Mouse (Mus musculus) forebrain, embryonic 16.5 days (tissue): ENCODE data around the gene Lrfn3. TPM values are rescaled to one million over a fixed set of nuclear protein-coding genes. Genes with fewer than 3 reads are reported as not detected.
A peak's percentile ranks its signal among the peaks of the same experiment; 100 is the strongest.

Experiments used
- ATAC-seq: fragments of 200-750 bp; cut with Nextera tagmentation; 2 replicates; pipeline ENCODE4 v1.8.0; 2017; ENCODE audit warnings: mild to moderate bottlenecking, moderate library complexity
- H3K27ac ChIP-seq: fragments of 300-500 bp; sonication (generic); 2 replicates; pipeline ENCODE4 v1.5.1; 2014; ENCODE audit warnings: low read length, control low read depth
- H3K27me3 ChIP-seq: fragments of 300-500 bp; sonication (generic); replicated peaks from 2 replicates; pipeline ENCODE4 v1.6.1; 2014; ENCODE audit warnings: low read length; ENCODE audit not compliant: control insufficient read depth, insufficient read depth
- H3K36me3 ChIP-seq: fragments of 300-500 bp; sonication (generic); 2 replicates; pipeline ENCODE4 v1.6.1; 2014; ENCODE audit not compliant: control insufficient read depth, insufficient read depth
- H3K4me1 ChIP-seq: fragments of 300-500 bp; sonication (generic); replicated peaks from 2 replicates; pipeline ENCODE4 v1.6.1; 2014; ENCODE audit warnings: low read length; ENCODE audit not compliant: control insufficient read depth, insufficient read depth
- H3K4me2 ChIP-seq: fragments of 300-500 bp; sonication (generic); 2 replicates; pipeline ENCODE4 v1.6.1; 2014; ENCODE audit warnings: mild to moderate bottlenecking, low read length, control low read depth
- H3K4me3 ChIP-seq: fragments of 300-500 bp; sonication (generic); replicated peaks from 2 replicates; pipeline ENCODE4 v1.5.1; 2014; ENCODE audit warnings: mild to moderate bottlenecking, low read length, control low read depth
- H3K9ac ChIP-seq: fragments of 300-500 bp; sonication (generic); replicated peaks from 2 replicates; pipeline ENCODE4 v1.6.1; 2014; ENCODE audit warnings: low read depth, low read length, control low read depth
- H3K9me3 ChIP-seq: fragments of 300-500 bp; sonication (generic); 2 replicates; pipeline ENCODE4 v1.6.1; 2016; ENCODE audit warnings: low read length; ENCODE audit not compliant: control insufficient read depth
- WGBS: fragments of 180-500 bp; shearing (Covaris S2); extraction: QIAGEN DNeasy Blood & Tissue Kit; methylation state at CpG from one replicate; pipeline ENCODE4 v1.1.7; 2014; 5-methylcytosine and 5-hydroxymethylcytosine counted together
- polyA plus RNA-seq: library from polyadenylated mRNA; unstranded; fragments of >200 nt; fragmentation: Nextera tagmentation; extraction: Ambion mirVana; gene quantifications from 2 replicates; pipeline ENCODE4 v1.2.1, GENCODE M21; 2015

The Lrfn3 gene
- polyA plus RNA-seq, 1 experiment from 2014 or later = 13.4 TPM

DNA sequence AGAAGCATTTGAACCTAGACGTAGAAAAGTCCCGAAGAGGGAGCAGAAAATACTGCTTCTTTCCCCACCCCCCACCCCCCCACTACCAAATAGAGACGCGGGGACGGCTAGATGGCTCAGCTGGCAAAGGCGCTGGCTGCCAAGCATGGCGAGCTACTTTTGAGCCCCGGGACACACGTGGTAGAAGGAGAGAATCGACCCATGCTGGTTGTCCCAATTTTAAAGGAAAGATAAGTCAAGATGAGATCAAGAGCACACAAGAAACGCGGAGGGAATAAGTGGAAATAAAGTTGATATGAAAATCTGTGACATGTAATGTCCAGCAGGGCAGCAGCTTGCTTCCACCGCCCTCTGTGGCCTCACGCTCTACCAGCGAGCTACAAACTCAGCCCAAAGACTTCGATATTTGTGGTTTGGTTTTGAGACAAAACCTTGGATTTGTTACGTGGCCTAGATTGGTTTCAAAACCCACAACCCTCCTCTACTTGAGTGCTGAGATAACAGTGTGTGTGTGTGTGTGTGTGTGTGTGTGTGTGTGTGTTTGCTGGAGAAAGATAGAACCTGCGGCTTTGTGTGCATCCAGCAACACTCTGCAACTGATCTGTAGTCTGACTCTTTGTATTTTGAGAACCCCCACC lies 29.8 kb downstream of the Lrfn3 start:
- ATAC-seq = no peak
- Histone ChIP-seq H3K9ac (no peak overlapping the region), H3K27ac (no peak overlapping the region), H3K4me3 (no peak overlapping the region), H3K27me3 (no peaks in the 10 kb centered on the region), H3K4me1 (peaks cover 25% of the 10 kb centered on the region), H3K9me3 (no peaks in the 10 kb centered on the region), H3K4me2 (no peak overlapping the region; the same call in 1 of the 2 replicates), H3K36me3 (no peaks in the 10 kb centered on the region)
- WGBS = 58% methylated on average over 18 of the region's 18 CpGs

GRCm38 (mm10) chr7:30331887-30332286 lies 30.7 kb downstream of the Lrfn3 start:
- H3K4me1 ChIP-seq = peaks cover 25% of the 10 kb centered on the region
- H3K4me2 ChIP-seq = peak overlapping the region; percentile 50
- H3K27ac ChIP-seq = no peak overlapping the region
- WGBS = 5% methylated on average over 13 of the region's 13 CpGs
- H3K27me3 ChIP-seq = no peaks in the 10 kb centered on the region
- no peaks in the 10 kb centered on the region for H3K36me3 ChIP-seq
- no peak overlapping the region; the same call in 1 of the 2 replicates for H3K9ac ChIP-seq
- ATAC-seq = peak; percentile 91
- H3K4me3 ChIP-seq = peak overlapping the region; percentile 25; the same call in 1 of the 2 replicates
- no peaks in the 10 kb centered on the region for H3K9me3 ChIP-seq

- 57% methylated on average over 10 of the region's 10 CpGs for WGBS
- Histone ChIP-seq H3K4me3 (no peak overlapping the region), H3K9ac (no peak overlapping the region), H3K27ac (no peak overlapping the region), H3K27me3 (no peaks in the 10 kb centered on the region), H3K9me3 (0 out of 2 replicates have a peak, but pooled peaks cover 2% of the 10 kb centered on the region), H3K4me1 (peaks cover 8% of the 10 kb centered on the region), H3K4me2 (no peak overlapping the region), H3K36me3 (no peaks in the 10 kb centered on the region)
- no peak for ATAC-seq
These were observed 34.2 kb downstream of the Lrfn3 start for GRCm38 (mm10) chr7:30328379-30328778.

DNA sequence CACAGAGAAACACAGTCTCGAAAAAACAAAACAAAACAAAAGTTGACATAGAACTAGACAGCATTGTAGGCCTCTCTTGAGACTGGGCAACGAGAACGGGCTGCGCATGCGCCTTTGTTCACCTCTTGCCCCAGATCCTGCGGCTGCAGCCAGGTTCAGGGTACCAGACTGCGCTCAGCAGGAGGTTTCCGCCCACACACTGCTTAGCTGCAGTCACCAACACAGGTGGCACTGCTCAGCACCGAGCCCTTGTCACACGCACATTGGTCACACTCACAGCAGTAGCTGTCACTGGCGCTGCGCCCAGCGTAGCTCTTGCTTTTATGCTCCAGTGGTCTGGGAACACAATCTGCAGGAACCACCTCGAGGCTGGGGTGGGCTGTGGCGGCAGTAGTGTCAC lies 35.4 kb downstream of the Lrfn3 start:
- Histone ChIP-seq H3K36me3 (no peaks in the 10 kb centered on the region), H3K4me2 (no peak overlapping the region), H3K27ac (no peak overlapping the region), H3K9ac (no peak overlapping the region), H3K27me3 (no peaks in the 10 kb centered on the region), H3K9me3 (0 out of 2 replicates have a peak, but pooled peaks cover 2% of the 10 kb centered on the region), H3K4me3 (no peak overlapping the region), H3K4me1 (peaks cover 9% of the 10 kb centered on the region)
- 55% methylated on average over 15 of the region's 15 CpGs for WGBS
- no peak for ATAC-seq

- Histone ChIP-seq H3K9ac (no peak overlapping the region), H3K27me3 (no peaks in the 10 kb centered on the region), H3K27ac (no peak overlapping the region), H3K4me2 (no peak overlapping the region), H3K36me3 (no peaks in the 10 kb centered on the region), H3K4me1 (peaks cover 8% of the 10 kb centered on the region), H3K9me3 (0 out of 2 replicates have a peak, but pooled peaks cover 2% of the 10 kb centered on the region), H3K4me3 (no peak overlapping the region)
- no peak for ATAC-seq
These were observed 36.1 kb downstream of the Lrfn3 start for GRCm38 (mm10) chr7:30326427-30326826.

GRCm38 (mm10) chr7:30325364-30325763 lies 37.2 kb downstream of the Lrfn3 start:
- no peak for ATAC-seq
- 0 out of 2 replicates have a peak, but pooled peaks cover 2% of the 10 kb centered on the region for H3K9me3 ChIP-seq
- WGBS = 44% methylated on average over 2 of the region's 2 CpGs
- no peaks in the 10 kb centered on the region for H3K36me3 ChIP-seq
- H3K4me1 ChIP-seq = peaks cover 16% of the 10 kb centered on the region
- H3K27me3 ChIP-seq = no peaks in the 10 kb centered on the region
- no peak overlapping the region for H3K4me2 ChIP-seq
- H3K27ac ChIP-seq = no peak overlapping the region
- no peak overlapping the region for H3K4me3 ChIP-seq
- no peak overlapping the region for H3K9ac ChIP-seq

- Histone ChIP-seq H3K4me2 (no peak overlapping the region), H3K4me1 (peaks cover 16% of the 10 kb centered on the region), H3K27me3 (no peaks in the 10 kb centered on the region), H3K9ac (no peak overlapping the region), H3K36me3 (no peaks in the 10 kb centered on the region), H3K4me3 (no peak overlapping the region), H3K9me3 (0 out of 2 replicates have a peak, but pooled peaks cover 2% of the 10 kb centered on the region), H3K27ac (no peak overlapping the region)
- 89% methylated on average over 5 of the region's 5 CpGs for WGBS
- ATAC-seq = no peak
These were observed 38.1 kb downstream of the Lrfn3 start for GRCm38 (mm10) chr7:30324300-30324944.

DNA sequence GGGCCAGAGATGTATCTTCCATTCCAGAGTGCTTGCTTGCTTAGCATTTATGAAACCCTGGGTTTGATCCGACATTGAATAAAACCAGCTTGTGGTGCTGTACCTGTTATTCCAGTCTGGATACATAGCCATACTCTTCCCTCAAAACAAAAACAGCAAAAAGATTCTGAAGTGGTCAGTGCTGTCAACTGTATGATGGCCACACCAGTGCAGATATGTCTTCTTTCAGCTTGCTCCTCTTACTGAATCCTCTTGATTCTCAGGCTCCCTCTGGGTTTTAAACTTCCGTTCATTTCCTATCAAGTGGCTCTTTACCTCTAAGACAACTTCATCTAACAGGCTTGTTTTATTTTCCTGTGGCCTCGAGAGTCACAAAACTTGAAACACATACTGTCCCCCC lies 38.8 kb downstream of the Lrfn3 start, which contains the start of gene Sdhaf1:
Gene Sdhaf1, minus strand, starts transcription at position 101 of the 400 bp plus-strand sequence.
- no peak within 1 kb of the TSS for H3K9ac ChIP-seq
- no peak within 1 kb of the TSS; the same call in 1 of the 2 replicates for H3K4me3 ChIP-seq
- no peak within 1 kb of the TSS for H3K27ac ChIP-seq
- 0 out of 2 replicates have a peak, but pooled peaks cover 2% of the 10 kb centered on the region for H3K9me3 ChIP-seq
- WGBS = 77% methylated on average over 3 of the region's 3 CpGs
- peaks cover 16% of the 10 kb centered on the region for H3K4me1 ChIP-seq
- H3K36me3 ChIP-seq = no peaks in the 10 kb centered on the region
- no peaks in the 10 kb centered on the region for H3K27me3 ChIP-seq
- peak within 1 kb of the TSS; percentile 66 for H3K4me2 ChIP-seq
- no peak for ATAC-seq

DNA sequence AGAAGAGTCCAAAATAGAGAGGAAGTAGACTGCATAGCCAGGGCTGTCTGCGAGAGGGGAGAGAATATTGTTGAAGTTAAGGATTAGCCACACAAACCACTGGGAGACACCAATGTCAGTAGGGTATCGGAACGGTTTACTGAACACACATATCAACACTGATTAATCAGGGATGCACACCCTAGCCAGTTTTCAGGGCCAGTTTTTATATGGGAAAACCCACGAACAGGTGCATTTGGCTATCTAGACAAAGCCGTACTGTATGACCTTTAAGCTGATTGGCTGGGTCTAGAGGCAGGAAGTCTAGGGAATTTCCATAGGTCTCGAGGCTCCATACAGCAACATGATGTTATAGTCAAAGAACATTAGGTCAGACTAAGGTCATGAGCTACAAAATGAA lies 39.7 kb downstream of the Lrfn3 start:
- Histone ChIP-seq H3K9ac (no peak overlapping the region), H3K4me2 (peak overlapping the region; percentile 66), H3K27ac (no peak overlapping the region), H3K9me3 (0 out of 2 replicates have a peak, but pooled peaks cover 2% of the 10 kb centered on the region), H3K36me3 (no peaks in the 10 kb centered on the region), H3K4me3 (no peak overlapping the region; the same call in 1 of the 2 replicates), H3K27me3 (no peaks in the 10 kb centered on the region), H3K4me1 (peaks cover 16% of the 10 kb centered on the region)
- no peak for ATAC-seq
- 35% methylated on average over 6 of the region's 6 CpGs for WGBS
